ENCODE assay signal across 16 mouse cellular contexts in the genomic region with DNA sequence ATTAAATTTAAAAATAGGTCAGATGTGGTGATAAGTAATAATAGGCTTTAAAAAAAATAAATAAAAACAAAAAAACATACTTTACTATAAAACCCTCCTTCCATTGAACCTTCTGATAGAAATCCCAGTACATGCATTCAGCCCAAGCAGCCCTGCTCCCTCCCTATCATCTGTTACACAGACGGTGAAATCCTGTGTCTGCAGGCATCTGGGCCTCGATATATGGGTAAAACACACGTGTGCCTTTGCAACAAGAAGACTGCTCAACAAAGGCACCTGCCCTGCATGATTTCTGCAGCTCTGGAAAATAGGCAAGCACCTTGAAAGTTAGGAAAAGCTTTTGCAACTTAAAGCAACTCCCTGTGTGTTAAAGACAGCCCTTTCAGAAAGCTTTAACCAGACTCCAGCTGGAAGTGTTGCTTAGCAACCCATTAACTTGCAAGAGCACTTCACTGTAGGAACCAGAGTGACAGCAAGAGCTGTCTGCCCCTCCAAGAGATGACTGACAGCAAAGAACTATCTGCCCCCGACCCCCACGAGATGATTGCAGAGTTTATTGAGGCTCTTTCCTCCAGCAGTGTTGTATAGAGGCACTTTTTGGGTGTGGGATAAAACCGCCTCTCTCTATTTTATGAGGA. TPM values are rescaled to one million over a fixed set of nuclear protein-coding genes. Genes with fewer than 3 reads are reported as not detected.
DNase-seq lines count a peak whose midpoint lies in the region; ATAC-seq and TF ChIP-seq lines count a peak whose summit lies in the region.
"Had no signal": no experiment of that assay in that cellular context is flagged by ENCODE, and none has a peak within 500 bp of the region (broad histone marks: within the 10 kb centered on the region; RNA-seq: fewer than 3 reads in every experiment).

No protein-coding gene starts in this region.

- peaks cover 63% of the 10 kb centered on the region for H3K36me3 ChIP-seq in heart, embryonic 13.5 days
- peaks cover 9% of the 10 kb centered on the region for H3K36me3 ChIP-seq in heart, adult 2 months (ENCODE audit: control insufficient read depth, insufficient read depth, low read length)
- H3K36me3 ChIP-seq in neural tube, embryonic 12.5 days: peaks cover 52% of the 10 kb centered on the region
- H3K36me3 ChIP-seq in neural tube, embryonic 15.5 days: peaks cover 54% of the 10 kb centered on the region
- peaks cover 27% of the 10 kb centered on the region for H3K36me3 ChIP-seq in forebrain, embryonic 16.5 days (ENCODE audit: control insufficient read depth, insufficient read depth)

- 0 out of 2 replicates have a peak, but pooled peaks cover 1% of the 10 kb centered on the region for H3K79me2 ChIP-seq in heart, adult 2 months (replicated peaks; ENCODE audit: control insufficient read depth, insufficient read depth, low read length)

- ATAC-seq in heart, embryonic 13.5 days (ENCODE audit: extremely low read depth, insufficient number of reproducible peaks, low FRiP score, low TSS enrichment): no peak; the same call in 1 of the 2 replicates
- ATAC-seq in neural tube, embryonic 12.5 days (ENCODE audit: low FRiP score, low read depth): no peak
- no peak for ATAC-seq in neural tube, embryonic 15.5 days (ENCODE audit: low FRiP score)
- peak; percentile 88 for ATAC-seq in forebrain, embryonic 16.5 days
- ATAC-seq: intestine, postnatal 0 days had no signal

- 34% methylated on average over 6 of the region's 6 CpGs for WGBS in heart, embryonic 13.5 days
- WGBS in heart, adult 2 months: 52% methylated on average over 6 of the region's 6 CpGs
- 19% methylated on average over 6 of the region's 6 CpGs for WGBS in neural tube, embryonic 12.5 days
- 25% methylated on average over 6 of the region's 6 CpGs for WGBS in neural tube, embryonic 15.5 days
- 8% methylated on average over 6 of the region's 6 CpGs for WGBS in forebrain, embryonic 16.5 days

- no peak for TF ChIP-seq POLR2A in heart, adult 2 months (IDR thresholded peaks at IDR 0.05; ENCODE audit: insufficient read depth, low read depth, low read length)

- H3K27ac ChIP-seq in heart, embryonic 13.5 days (replicated peaks): peak overlapping the region; percentile 60
- H3K27ac ChIP-seq in heart, adult 2 months: no peak overlapping the region
- no peak overlapping the region for H3K27ac ChIP-seq in neural tube, embryonic 12.5 days
- no peak overlapping the region for H3K27ac ChIP-seq in neural tube, embryonic 15.5 days (replicated peaks)
- H3K27ac ChIP-seq in forebrain, embryonic 16.5 days (ENCODE audit: low read length): peak overlapping the region; percentile 65
- H3K27ac ChIP-seq: embryonic facial prominence, embryonic 12.5 days; liver, embryonic 13.5 days; macrophage had no signal

- intact Hi-C loops in heart, adult 2 months (cut with DNase I): no loop called here

- H3K27me3 ChIP-seq in heart, embryonic 13.5 days (replicated peaks): no peaks in the 10 kb centered on the region
- H3K27me3 ChIP-seq in heart, adult 2 months (ENCODE audit: control insufficient read depth, insufficient read depth, low read length): no peaks in the 10 kb centered on the region
- H3K27me3 ChIP-seq in neural tube, embryonic 12.5 days (replicated peaks): no peaks in the 10 kb centered on the region
- no peaks in the 10 kb centered on the region for H3K27me3 ChIP-seq in neural tube, embryonic 15.5 days (replicated peaks)
- no peaks in the 10 kb centered on the region for H3K27me3 ChIP-seq in forebrain, embryonic 16.5 days (replicated peaks; ENCODE audit: control insufficient read depth, insufficient read depth, low read length)
- H3K27me3 ChIP-seq: embryonic facial prominence, embryonic 12.5 days; liver, embryonic 13.5 days had no signal

- DNase-seq in heart, adult 2 months: no peak
- DNase-seq in telencephalon, adult 2 months (ENCODE audit: low read depth, low spot score): peak; percentile 78
- DNase-seq in ovary, postnatal 36 days (ENCODE audit: low spot score): no peak
- DNase-seq in urinary bladder, postnatal 36 days (ENCODE audit: low spot score in 2 of 2): no peak
- DNase-seq: adrenal gland, adult 2 months; cerebellum, adult 11 months; liver, embryonic 13.5 days had no signal

- no peak overlapping the region for H3K4me3 ChIP-seq in heart, embryonic 13.5 days
- no peak overlapping the region for H3K4me3 ChIP-seq in heart, adult 2 months
- no peak overlapping the region for H3K4me3 ChIP-seq in neural tube, embryonic 12.5 days
- no peak overlapping the region for H3K4me3 ChIP-seq in neural tube, embryonic 15.5 days (replicated peaks)
- H3K4me3 ChIP-seq in forebrain, embryonic 16.5 days (replicated peaks; ENCODE audit: low read length): no peak overlapping the region
- H3K4me3 ChIP-seq: embryonic facial prominence, embryonic 12.5 days; liver, embryonic 13.5 days had no signal

- peak overlapping the region; percentile 20; the same call in 1 of the 2 replicates for H3K4me2 ChIP-seq in heart, embryonic 13.5 days
- H3K4me2 ChIP-seq in neural tube, embryonic 12.5 days (replicated peaks): 0 out of 2 replicates have a peak overlapping the region, but pooled peaks have one; percentile 27
- no peak overlapping the region for H3K4me2 ChIP-seq in neural tube, embryonic 15.5 days
- no peak overlapping the region for H3K4me2 ChIP-seq in forebrain, embryonic 16.5 days (ENCODE audit: low read length)
- H3K4me2 ChIP-seq: embryonic facial prominence, embryonic 12.5 days; liver, embryonic 13.5 days had no signal

- no peaks in the 10 kb centered on the region for H3K9me3 ChIP-seq in heart, embryonic 13.5 days
- no peaks in the 10 kb centered on the region for H3K9me3 ChIP-seq in neural tube, embryonic 12.5 days
- no peaks in the 10 kb centered on the region for H3K9me3 ChIP-seq in neural tube, embryonic 15.5 days (replicated peaks)
- no peaks in the 10 kb centered on the region for H3K9me3 ChIP-seq in forebrain, embryonic 16.5 days (ENCODE audit: control insufficient read depth, low read length)
- H3K9me3 ChIP-seq: embryonic facial prominence, embryonic 12.5 days; liver, embryonic 13.5 days had no signal

- H3K4me1 ChIP-seq in heart, embryonic 13.5 days: peaks cover 46% of the 10 kb centered on the region
- peaks cover 4% of the 10 kb centered on the region for H3K4me1 ChIP-seq in heart, adult 2 months (ENCODE audit: control insufficient read depth, insufficient read depth, low read length)
- H3K4me1 ChIP-seq in neural tube, embryonic 12.5 days: no peaks in the 10 kb centered on the region
- 0 out of 2 replicates have a peak, but pooled peaks cover 2% of the 10 kb centered on the region for H3K4me1 ChIP-seq in neural tube, embryonic 15.5 days
- H3K4me1 ChIP-seq in forebrain, embryonic 16.5 days (replicated peaks; ENCODE audit: control insufficient read depth, insufficient read depth, low read length): peaks cover 15% of the 10 kb centered on the region
- H3K4me1 ChIP-seq: embryonic facial prominence, embryonic 12.5 days; liver, embryonic 13.5 days had no signal

- no peak for TF ChIP-seq EP300 in heart, adult 2 months (IDR thresholded peaks at IDR 0.05; ENCODE audit: insufficient read depth, low read depth, low read length)

- no peak for TF ChIP-seq CTCF in heart, adult 2 months (IDR thresholded peaks at IDR 0.05)

- H3K9ac ChIP-seq in heart, embryonic 13.5 days: no peak overlapping the region
- H3K9ac ChIP-seq in heart, adult 2 months (ENCODE audit: low read depth, low read length): no peak overlapping the region
- no peak overlapping the region for H3K9ac ChIP-seq in neural tube, embryonic 12.5 days
- H3K9ac ChIP-seq in neural tube, embryonic 15.5 days (replicated peaks): no peak overlapping the region
- no peak overlapping the region; the same call in 1 of the 2 replicates for H3K9ac ChIP-seq in forebrain, embryonic 16.5 days (replicated peaks; ENCODE audit: low read depth, low read length)
- H3K9ac ChIP-seq: embryonic facial prominence, embryonic 12.5 days; liver, embryonic 13.5 days had no signal

RNA-seq across cellular contexts. Expression of a gene that starts 14.0 kb away (rescaled TPM):
- 7.2 and 7.3 TPM in 2 replicates for polyA plus RNA-seq in heart, embryonic 13.5 days (2015; fragmentation: Nextera tagmentation; extraction: Ambion mirVana)
- 10 to 100 TPM; 61.9 to 77.8 TPM for total RNA-seq in heart, adult 2 months (2021)
- 70.8 and 71.6 TPM in 2 replicates for polyA plus RNA-seq in heart, adult 2 months (2012; rRNA removed)
- polyA plus RNA-seq in neural tube, embryonic 12.5 days (2016; fragmentation: Nextera tagmentation; extraction: Ambion mirVana): 24.2 and 26.5 TPM in 2 replicates
- 38.3 and 52.2 TPM in 2 replicates for polyA plus RNA-seq in neural tube, embryonic 15.5 days (2015; fragmentation: Nextera tagmentation; extraction: Ambion mirVana)
- 24.7 and 31.4 TPM in 2 replicates for polyA plus RNA-seq in forebrain, embryonic 16.5 days (2015; fragmentation: Nextera tagmentation; extraction: Ambion mirVana)

RNA-seq across cellular contexts. Expression of a gene that starts 34.3 kb away (rescaled TPM):
- 0.11 TPM in 1 of 2 replicates, not detected in the other for polyA plus RNA-seq in heart, embryonic 13.5 days (2015; fragmentation: Nextera tagmentation; extraction: Ambion mirVana)
- not detected for total RNA-seq in heart, adult 2 months (2021)
- 0.10 TPM in 1 of 2 replicates, not detected in the other for polyA plus RNA-seq in heart, adult 2 months (2012; rRNA removed)
- polyA plus RNA-seq in neural tube, embryonic 12.5 days (2016; fragmentation: Nextera tagmentation; extraction: Ambion mirVana): 0.20 TPM in 1 of 2 replicates, not detected in the other
- 0.37 and 0.41 TPM in 2 replicates for polyA plus RNA-seq in neural tube, embryonic 15.5 days (2015; fragmentation: Nextera tagmentation; extraction: Ambion mirVana)
- polyA plus RNA-seq in forebrain, embryonic 16.5 days (2015; fragmentation: Nextera tagmentation; extraction: Ambion mirVana): 0.39 and 0.81 TPM in 2 replicates
- total RNA-seq: adrenal gland, adult 2 months had no signal
- polyA plus RNA-seq: adrenal gland, adult 2 months; liver, embryonic 13.5 days; macrophage; stomach, embryonic 14.5 days had no signal

RNA-seq across cellular contexts. Expression of a gene that starts 42.6 kb away (rescaled TPM):
- 1.4 and 2.1 TPM in 2 replicates for polyA plus RNA-seq in heart, embryonic 13.5 days (2015; fragmentation: Nextera tagmentation; extraction: Ambion mirVana)
- not detected for total RNA-seq in heart, adult 2 months (2021)
- polyA plus RNA-seq in heart, adult 2 months (2012; rRNA removed): 0.27 TPM in 1 of 2 replicates, not detected in the other
- 0.38 and 0.76 TPM in 2 replicates for polyA plus RNA-seq in neural tube, embryonic 12.5 days (2016; fragmentation: Nextera tagmentation; extraction: Ambion mirVana)
- polyA plus RNA-seq in neural tube, embryonic 15.5 days (2015; fragmentation: Nextera tagmentation; extraction: Ambion mirVana): 0.37 and 0.54 TPM in 2 replicates
- 0.26 and 1.0 TPM in 2 replicates for polyA plus RNA-seq in forebrain, embryonic 16.5 days (2015; fragmentation: Nextera tagmentation; extraction: Ambion mirVana)
- total RNA-seq: left cerebral cortex, postnatal 25 days had no signal
- polyA plus RNA-seq: macrophage had no signal

Comparison
In these comparisons a context has a peak if more than half of its experiments do, and no peak if none do; other contexts are left out.
1. H3K27ac ChIP-seq: peak in heart, embryonic 13.5 days (single experiment) and forebrain, embryonic 16.5 days (single experiment); none in heart, adult 2 months (single experiment), neural tube, embryonic 12.5 days (single experiment) and neural tube, embryonic 15.5 days (single experiment).
2. H3K4me2 ChIP-seq: peak in heart, embryonic 13.5 days (single experiment) and neural tube, embryonic 12.5 days (single experiment); none in neural tube, embryonic 15.5 days (single experiment) and forebrain, embryonic 16.5 days (single experiment).